ENCODE assay signal across 10 mouse cellular contexts in the genomic region with DNA sequence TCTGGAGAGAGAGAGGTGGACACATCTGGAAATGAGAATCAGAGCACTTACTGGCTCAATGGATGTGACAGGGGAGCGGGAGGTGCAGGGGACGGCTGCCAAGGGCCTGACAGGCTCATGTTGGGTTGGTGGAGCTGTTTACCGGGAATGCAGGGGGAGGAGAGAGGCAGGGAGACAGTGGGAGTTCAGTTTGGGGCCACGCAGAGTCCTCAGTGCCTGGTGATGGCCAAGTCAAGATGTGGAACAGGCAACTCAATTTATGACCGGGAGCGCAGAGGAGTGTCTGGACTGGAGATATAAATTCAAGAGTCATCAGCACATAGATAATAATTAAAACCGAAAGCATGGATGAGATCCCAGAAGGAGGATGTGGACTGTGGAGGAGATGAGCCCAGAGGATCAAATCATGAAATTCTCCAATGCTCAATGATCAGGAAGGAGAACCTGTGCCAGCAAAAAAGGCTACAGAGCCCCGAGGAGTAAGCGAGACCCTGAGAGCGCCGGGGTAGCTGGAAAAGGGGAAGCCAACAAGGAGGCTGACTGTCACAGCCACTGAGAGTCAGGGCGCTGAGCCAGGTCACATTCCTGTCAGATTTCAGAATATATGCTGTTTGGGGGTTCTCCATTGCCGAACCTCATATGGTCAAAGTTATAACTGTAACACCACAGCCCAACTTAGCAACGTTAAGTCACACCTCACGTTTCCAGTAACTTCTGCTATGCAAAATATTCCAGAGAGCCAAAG.
DNase-seq lines count a peak whose midpoint lies in the region; ATAC-seq and TF ChIP-seq lines count a peak whose summit lies in the region.
"Had no signal": no experiment of that assay in that cellular context is flagged by ENCODE, and none has a peak within 500 bp of the region (broad histone marks: within the 10 kb centered on the region; RNA-seq: fewer than 3 reads in every experiment).

No protein-coding gene starts in this region.

- peak; percentile 24 for DNase-seq in kidney, adult 2 months
- no peak for DNase-seq in kidney, adult 8-10 months
- DNase-seq in embryonic facial prominence, embryonic 10.5 days (ENCODE audit: low spot score): peak; percentile 24
- DNase-seq in lung, postnatal 14 days: peak; percentile 28
- no peak for DNase-seq in adipocyte (ENCODE audit: low spot score)
- DNase-seq in spleen, postnatal 4 days (ENCODE audit: low spot score in 2 of 2): no peak
- DNase-seq in embryo, embryonic 9.5 days (ENCODE audit: extremely low spot score): no peak
- DNase-seq: right cerebral cortex, postnatal 14 days had no signal

- no peak overlapping the region for H3K27ac ChIP-seq in kidney, adult 2 months (ENCODE audit: insufficient read depth, low read depth, low read length)
- peak overlapping the region; percentile 76 for H3K27ac ChIP-seq in embryonic facial prominence, embryonic 10.5 days (replicated peaks)
- no peak overlapping the region for H3K27ac ChIP-seq in heart, embryonic 13.5 days (replicated peaks)
- H3K27ac ChIP-seq: midbrain, embryonic 12.5 days had no signal

- H3K4me2 ChIP-seq in heart, embryonic 13.5 days: peak overlapping the region; percentile 16; the same call in 1 of the 2 replicates
- H3K4me2 ChIP-seq: midbrain, embryonic 12.5 days had no signal

- no peak for TF ChIP-seq CTCF in kidney, adult 2 months (conservative IDR thresholded peaks at IDR 0.05; ENCODE audit: insufficient read depth, insufficient read length, low read depth, low read length)

- WGBS in kidney, adult 2 months: 46% methylated on average over 15 of the region's 15 CpGs
- WGBS in embryonic facial prominence, embryonic 10.5 days: 79% methylated on average over 15 of the region's 15 CpGs
- WGBS in heart, embryonic 13.5 days: 54% methylated on average over 15 of the region's 15 CpGs

- no peak overlapping the region for H3K9ac ChIP-seq in heart, embryonic 13.5 days
- H3K9ac ChIP-seq: midbrain, embryonic 12.5 days had no signal

- H3K9me3 ChIP-seq in embryonic facial prominence, embryonic 10.5 days: no peaks in the 10 kb centered on the region
- no peaks in the 10 kb centered on the region for H3K9me3 ChIP-seq in heart, embryonic 13.5 days
- H3K9me3 ChIP-seq: midbrain, embryonic 12.5 days had no signal

- no peak for ATAC-seq in heart, embryonic 13.5 days (ENCODE audit: extremely low read depth, insufficient number of reproducible peaks, low FRiP score, low TSS enrichment)

- TF ChIP-seq POLR2A in kidney, adult 2 months (IDR thresholded peaks at IDR 0.05; ENCODE audit: low read depth, low read length): no peak

- no peaks in the 10 kb centered on the region for H3K4me1 ChIP-seq in kidney, adult 2 months (ENCODE audit: control insufficient read depth, insufficient read depth, low read length)
- peaks cover 60% of the 10 kb centered on the region for H3K4me1 ChIP-seq in embryonic facial prominence, embryonic 10.5 days
- peaks cover 13% of the 10 kb centered on the region for H3K4me1 ChIP-seq in heart, embryonic 13.5 days

- H3K27me3 ChIP-seq in kidney, adult 2 months (replicated peaks; ENCODE audit: control insufficient read depth, insufficient read depth, low read length): no peaks in the 10 kb centered on the region
- no peaks in the 10 kb centered on the region for H3K27me3 ChIP-seq in embryonic facial prominence, embryonic 10.5 days (replicated peaks; ENCODE audit: low read depth, poor library complexity, severe bottlenecking)
- H3K27me3 ChIP-seq in heart, embryonic 13.5 days (replicated peaks): no peaks in the 10 kb centered on the region

- H3K4me3 ChIP-seq in kidney, adult 2 months (ENCODE audit: insufficient read depth, low read depth, low read length): no peak overlapping the region
- H3K4me3 ChIP-seq in embryonic facial prominence, embryonic 10.5 days: no peak overlapping the region
- H3K4me3 ChIP-seq in heart, embryonic 13.5 days: no peak overlapping the region
- H3K4me3 ChIP-seq: midbrain, embryonic 12.5 days had no signal

- H3K36me3 ChIP-seq in kidney, adult 2 months (ENCODE audit: control insufficient read depth, insufficient read depth, low read length): no peaks in the 10 kb centered on the region
- H3K36me3 ChIP-seq in embryonic facial prominence, embryonic 10.5 days (replicated peaks): no peaks in the 10 kb centered on the region
- H3K36me3 ChIP-seq in heart, embryonic 13.5 days: no peaks in the 10 kb centered on the region
- H3K36me3 ChIP-seq: midbrain, embryonic 12.5 days had no signal

Comparison
In these comparisons a context has a peak if more than half of its experiments do, and no peak if none do; other contexts are left out.
1. DNase-seq: peak in kidney, adult 2 months (single experiment), embryonic facial prominence, embryonic 10.5 days (single experiment) and lung, postnatal 14 days (single experiment); none in kidney, adult 8-10 months (0 of 2), adipocyte (single experiment), spleen, postnatal 4 days (0 of 2) and embryo, embryonic 9.5 days (single experiment).